Mouse (Mus musculus): ENCODE measurements around the gene Nkx1-1.

The Nkx1-1 gene

GRCm38 (mm10) chr5:33433201-33434138, at the start of gene Nkx1-1:
Gene Nkx1-1 (minus strand): TSS chr5:33433976.
- no peak for DNase-seq

GRCm38 (mm10) chr5:33481318-33481685, 47.5 kb upstream of the Nkx1-1 start:
- DNase-seq, result no peak

DNA sequence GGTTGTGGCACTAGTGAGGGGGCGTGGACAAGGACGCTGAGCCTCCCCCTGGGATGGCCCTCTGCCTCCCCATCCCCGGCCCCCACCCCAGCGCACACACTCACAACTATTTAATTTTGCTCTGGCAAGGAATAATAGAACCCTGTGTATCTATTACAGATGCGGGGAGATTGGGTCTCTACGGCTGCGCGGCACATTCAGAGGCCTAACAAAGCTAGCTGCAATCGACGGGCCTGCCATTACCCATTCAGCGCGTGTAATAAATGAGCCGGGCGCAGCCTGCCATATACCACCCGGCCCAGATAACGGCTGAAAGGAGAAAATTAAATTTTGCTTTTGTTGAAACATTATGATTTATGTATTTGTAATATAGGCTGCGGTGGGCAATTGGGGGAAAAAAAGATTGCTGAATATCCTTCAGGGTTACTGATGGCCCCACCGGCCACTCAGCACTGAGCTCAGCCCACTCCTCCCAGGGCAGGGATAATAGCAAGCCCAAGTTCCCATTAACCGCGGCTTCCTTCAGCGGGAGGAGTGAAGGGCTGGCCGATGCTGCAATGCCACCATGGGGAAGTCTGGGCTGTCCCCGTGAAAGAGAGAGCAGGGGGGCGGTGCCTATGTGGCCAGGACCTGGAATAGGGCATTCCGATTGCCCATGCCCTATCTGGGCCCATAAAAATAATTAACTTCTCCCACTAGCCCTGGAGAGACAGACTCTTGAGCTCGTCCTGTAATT, 47.0 kb upstream of the Nkx1-1 start:
- no peak for DNase-seq

DNA sequence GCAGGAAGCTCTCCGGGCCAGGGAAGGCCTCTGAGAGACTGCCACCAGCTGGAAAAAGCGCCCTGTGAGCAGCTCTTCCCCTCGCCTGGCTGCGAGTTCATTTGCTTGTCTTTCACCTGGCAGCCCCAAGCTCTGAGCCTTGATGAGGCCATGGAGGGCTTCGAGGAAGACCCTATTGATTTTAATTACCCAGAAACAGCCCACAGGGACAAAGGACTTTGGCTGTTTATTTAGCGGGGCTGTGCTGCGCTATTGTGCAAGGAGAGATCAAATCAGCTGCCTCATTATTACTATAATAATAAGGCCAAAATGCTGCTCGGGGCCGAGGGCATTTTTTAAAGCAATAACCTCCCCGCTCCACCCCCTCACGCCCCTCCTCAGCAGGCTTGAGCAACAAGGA, 31.7 kb upstream of the Nkx1-1 start:
- DNase-seq, result no peak

DNA sequence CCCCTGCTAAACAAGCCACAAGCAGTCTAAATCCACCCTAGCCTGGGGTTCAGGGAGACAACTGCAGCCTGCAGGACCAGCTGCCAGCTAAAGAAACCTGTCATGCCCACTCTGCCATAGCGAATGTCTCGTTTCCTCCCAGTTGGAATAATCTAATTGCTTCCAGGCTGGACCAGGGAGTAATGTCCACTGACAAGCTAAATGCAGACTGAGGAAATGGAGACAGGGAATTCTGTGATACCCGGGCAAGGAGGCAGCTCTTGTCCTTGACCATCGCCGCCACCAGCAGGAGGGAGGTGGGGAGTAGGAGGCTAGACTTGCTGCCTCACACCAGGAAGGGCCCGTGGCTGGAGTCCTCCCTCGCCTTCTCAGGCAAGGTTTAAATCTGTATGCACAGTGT, 30.6 kb upstream of the Nkx1-1 start:
- DNase-seq, result no peak

GRCm38 (mm10) chr5:33459111-33459510, 25.3 kb upstream of the Nkx1-1 start:
- no peak for DNase-seq

DNA sequence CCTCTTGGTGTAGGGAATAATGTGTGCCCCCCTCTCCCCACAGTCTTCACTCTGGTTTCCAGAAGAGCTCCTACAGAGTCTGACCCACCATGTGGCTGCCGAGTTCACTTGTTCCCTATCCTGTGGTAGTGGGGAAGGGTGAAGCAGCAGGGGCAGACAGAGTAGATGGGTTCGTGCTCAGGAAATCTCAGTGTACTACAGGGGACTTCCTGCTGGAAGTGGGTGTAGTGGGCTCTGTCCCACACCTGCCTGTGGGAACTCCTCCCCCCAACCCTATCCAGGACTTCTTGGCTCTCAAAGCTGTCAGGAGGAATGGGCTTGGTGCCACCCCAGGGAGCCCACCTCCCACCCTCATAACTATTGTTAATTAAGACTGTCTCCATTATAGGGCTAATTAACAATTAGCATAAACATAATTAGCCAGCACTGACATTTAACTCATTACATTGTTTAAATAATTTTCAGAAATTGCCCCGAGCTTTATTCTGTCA, 24.4 kb upstream of the Nkx1-1 start:
- no peak for DNase-seq

- no peak for DNase-seq
Measured at GRCm38 (mm10) chr5:33455737-33456136, 22.0 kb upstream of the Nkx1-1 start.

DNA sequence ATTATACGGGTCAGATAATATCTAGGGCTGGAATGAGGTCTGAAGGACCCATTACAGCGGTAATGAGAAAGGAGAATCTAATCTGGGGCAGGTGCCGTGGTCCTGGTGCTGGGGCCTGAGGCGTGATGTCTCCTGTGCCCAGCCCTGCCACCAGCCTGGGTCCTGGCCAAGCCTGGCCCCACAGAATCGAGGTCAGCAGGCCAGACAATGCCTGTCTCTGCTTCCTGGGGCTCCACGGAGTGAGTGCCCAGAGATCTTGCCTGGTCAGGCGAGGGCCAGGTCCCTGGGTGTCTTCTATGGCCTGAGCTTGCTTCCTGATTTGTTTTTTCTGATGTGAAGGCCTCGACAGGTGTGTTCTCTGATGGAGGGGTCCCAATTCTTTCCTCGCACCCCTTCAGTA, 10.0 kb upstream of the Nkx1-1 start:
- no peak for DNase-seq

- DNase-seq, result no peak
Measured at GRCm38 (mm10) chr5:33442927-33443710, 9.3 kb upstream of the Nkx1-1 start.

DNA sequence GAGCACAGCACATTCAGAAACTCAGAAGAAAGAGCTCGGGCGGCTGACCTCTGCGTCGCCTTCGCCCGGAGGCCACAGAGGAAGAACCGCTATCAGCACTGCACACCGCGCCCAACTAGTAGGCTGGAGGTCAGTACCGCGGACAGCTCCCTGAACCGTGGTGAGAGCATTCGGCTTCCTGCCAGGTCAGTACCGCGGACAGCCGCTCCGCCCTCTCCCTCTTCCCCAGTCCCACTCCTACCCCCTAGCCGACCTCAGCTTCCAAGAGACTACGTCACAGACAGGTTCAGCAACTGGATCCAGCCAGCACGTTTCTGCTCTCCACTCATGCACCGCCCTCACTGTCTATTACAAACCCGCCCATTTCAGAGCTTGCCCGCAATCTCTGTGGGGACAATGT, 4.4 kb upstream of the Nkx1-1 start:
- peak; percentile 28 for DNase-seq

- DNase-seq, result no peak
Measured at GRCm38 (mm10) chr5:33435941-33436340, 2.2 kb upstream of the Nkx1-1 start.

DNA sequence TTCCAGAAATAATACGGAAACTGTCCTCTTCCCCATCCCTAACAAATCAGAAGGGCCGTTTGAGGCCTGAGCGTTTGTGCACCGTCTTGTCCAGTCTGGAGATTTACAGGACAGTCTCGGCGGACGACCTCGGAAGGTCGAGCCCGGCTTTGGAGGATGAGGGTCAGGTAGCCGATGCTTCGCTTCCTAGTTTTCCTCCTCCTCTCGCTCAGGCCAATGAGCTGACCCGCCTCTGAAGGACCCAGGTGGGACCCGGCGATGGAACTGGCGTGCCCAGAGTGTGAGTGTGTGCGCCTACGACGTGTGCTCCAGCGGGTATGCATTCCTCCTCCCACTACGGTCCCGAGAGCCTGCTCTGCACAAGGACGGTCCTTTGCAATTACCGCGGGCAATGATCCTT, 1.4 kb upstream of the Nkx1-1 start:
- no peak for DNase-seq

- no peak for DNase-seq
Measured at GRCm38 (mm10) chr5:33434141-33434780, 485 bp upstream of the Nkx1-1 start.

GRCm38 (mm10) chr5:33432057-33432935, 1.5 kb downstream of the Nkx1-1 start:
- DNase-seq, result no peak

GRCm38 (mm10) chr5:33431173-33432005, 2.4 kb downstream of the Nkx1-1 start:
- no peak for DNase-seq

GRCm38 (mm10) chr5:33430511-33431172, 3.1 kb downstream of the Nkx1-1 start:
- no peak for DNase-seq

GRCm38 (mm10) chr5:33430106-33430505, 3.7 kb downstream of the Nkx1-1 start:
- DNase-seq, result no peak

DNA sequence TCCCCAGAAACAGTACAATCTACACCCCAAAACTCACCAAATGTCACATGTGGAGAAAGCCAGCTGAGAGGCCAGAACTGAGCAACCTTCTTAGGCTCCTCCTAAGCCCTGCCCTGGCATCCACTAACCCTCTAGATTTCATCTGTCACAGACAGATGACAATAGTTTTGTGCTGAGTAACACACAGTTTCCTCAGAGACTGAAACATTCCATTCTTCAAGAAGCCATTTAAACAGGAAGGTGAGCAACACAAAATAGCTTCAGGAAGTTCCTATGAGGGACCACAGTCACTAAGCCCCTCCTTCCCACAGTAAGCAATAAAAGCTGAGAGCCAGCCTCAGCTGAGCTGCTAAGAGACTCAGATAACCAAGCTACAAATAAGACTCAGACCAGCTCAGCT, 6.3 kb downstream of the Nkx1-1 start:
- DNase-seq, result no peak

DNA sequence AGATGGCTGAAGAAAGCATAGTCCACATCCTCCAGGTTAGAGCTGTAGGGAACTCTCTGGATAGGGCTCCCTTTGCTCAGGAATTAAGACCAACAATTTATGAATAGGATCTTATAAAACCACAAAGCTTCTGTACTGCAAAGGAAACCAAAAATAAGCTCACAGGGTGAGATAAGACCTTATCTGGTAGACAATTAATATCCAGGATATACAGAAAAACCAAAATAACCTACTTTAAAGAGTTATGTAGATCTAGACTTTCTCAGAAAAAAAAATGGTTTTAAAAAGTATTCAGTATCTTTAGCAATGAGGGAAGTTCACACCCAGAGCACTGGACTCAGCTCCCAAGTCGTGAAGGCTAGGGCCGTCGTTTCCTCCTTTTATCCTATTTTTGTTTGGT, 13.5 kb downstream of the Nkx1-1 start:
- no peak for DNase-seq
